12 mouse cellular contexts compared by ENCODE assay signal in genomic region chr7:15956143-15956542, GRCm38 (mm10). TPM values are rescaled to one million over a fixed set of nuclear protein-coding genes. Genes with fewer than 3 reads are reported as not detected.
DNase-seq lines count a peak whose midpoint lies in the region; ATAC-seq and TF ChIP-seq lines count a peak whose summit lies in the region.
"Had no signal": no experiment of that assay in that cellular context is flagged by ENCODE, and none has a peak within 500 bp of the region (broad histone marks: within the 10 kb centered on the region; RNA-seq: fewer than 3 reads in every experiment).

No protein-coding gene starts in this region.

- H3K4me1 ChIP-seq in heart, embryonic 16.5 days (ENCODE audit: control insufficient read depth, insufficient read depth, low read length) = peaks cover 18% of the 10 kb centered on the region
- H3K4me1 ChIP-seq in embryonic fibroblast, embryonic 13.5 days (ENCODE audit: control insufficient read depth, insufficient read depth, low read length) = peaks cover 17% of the 10 kb centered on the region

- H3K9me3 ChIP-seq in heart, embryonic 16.5 days (replicated peaks; ENCODE audit: control insufficient read depth, low read length) = no peaks in the 10 kb centered on the region
- H3K9me3 ChIP-seq: forebrain, embryonic 12.5 days had no signal

- 57% methylated on average over 5 of the region's 5 CpGs for WGBS in heart, embryonic 16.5 days

- H3K36me3 ChIP-seq in heart, embryonic 16.5 days (ENCODE audit: control insufficient read depth, insufficient read depth) = peaks cover 50% of the 10 kb centered on the region
- H3K36me3 ChIP-seq: forebrain, embryonic 12.5 days had no signal

- no peak overlapping the region for H3K9ac ChIP-seq in heart, embryonic 16.5 days (ENCODE audit: low read length)
- H3K9ac ChIP-seq: forebrain, embryonic 12.5 days; neural tube, embryonic 13.5 days had no signal

- no peak overlapping the region for H3K4me2 ChIP-seq in heart, embryonic 16.5 days (ENCODE audit: low read depth, low read length)

- no peak for TF ChIP-seq CTCF in embryonic fibroblast, embryonic 13.5 days (IDR thresholded peaks at IDR 0.05; ENCODE audit: borderline replicate concordance, insufficient read depth, low read length)

- no peaks in the 10 kb centered on the region for H3K27me3 ChIP-seq in heart, embryonic 16.5 days (ENCODE audit: control insufficient read depth, insufficient read depth, low read length)
- H3K27me3 ChIP-seq: neural tube, embryonic 13.5 days had no signal

- ATAC-seq in heart, embryonic 16.5 days (replicated peaks; ENCODE audit: extremely low read depth, insufficient read depth, low FRiP score) = no peak

- TF ChIP-seq POLR2A in embryonic fibroblast, embryonic 13.5 days (IDR thresholded peaks at IDR 0.05; ENCODE audit: low read depth, low read length) = no peak

- no peak for DNase-seq in heart, postnatal 4 days
- peak; percentile 48 for DNase-seq in ZHBTc4 (ENCODE audit: low read depth, low spot score)
- DNase-seq in lung, postnatal 10 days = peak; percentile 77
- DNase-seq in MN1 (ENCODE audit: low spot score) = no peak
- no peak for DNase-seq in embryo, embryonic 10.5 days (ENCODE audit: low spot score)
- no peak for DNase-seq in cerebellum, adult 9-11 months
- DNase-seq: cerebellum, adult 9-10 months had no signal

- H3K4me3 ChIP-seq in heart, embryonic 16.5 days (ENCODE audit: low read length) = no peak overlapping the region
- no peak overlapping the region for H3K4me3 ChIP-seq in embryonic fibroblast, embryonic 13.5 days (ENCODE audit: insufficient read depth, low read length)
- H3K4me3 ChIP-seq: forebrain, embryonic 12.5 days; neural tube, embryonic 13.5 days had no signal

- peak overlapping the region; percentile 72 for H3K27ac ChIP-seq in heart, embryonic 16.5 days (ENCODE audit: low read length)
- H3K27ac ChIP-seq in embryonic fibroblast, embryonic 13.5 days (ENCODE audit: insufficient read depth, low read length) = peak overlapping the region; percentile 36
- H3K27ac ChIP-seq: forebrain, embryonic 12.5 days; neural tube, embryonic 13.5 days had no signal

RNA-seq across cellular contexts. Expression of gene Nop53, which starts 10.3 kb away (rescaled TPM):
- 128 and 154 TPM in 2 replicates for polyA plus RNA-seq in heart, embryonic 16.5 days (2015; fragmentation: Nextera tagmentation; extraction: Ambion mirVana)
- 100 to 1,000 TPM; 139 to 142 TPM for total RNA-seq in heart, postnatal 4 days (2021)
- 87.7 and 98.1 TPM in 2 replicates for polyA plus RNA-seq in embryonic fibroblast, embryonic 13.5 days (2011; ENCODE audit: insufficient read length, low read depth, missing spikeins)

RNA-seq across cellular contexts. Expression of gene Ehd2, which starts 11.2 kb away (rescaled TPM):
- polyA plus RNA-seq in heart, embryonic 16.5 days (2015; fragmentation: Nextera tagmentation; extraction: Ambion mirVana) = 61.8 and 66.7 TPM in 2 replicates
- total RNA-seq in heart, postnatal 4 days (2021) = 100 to 1,000 TPM; 193 to 197 TPM
- polyA plus RNA-seq in embryonic fibroblast, embryonic 13.5 days (2011; ENCODE audit: insufficient read length, low read depth, missing spikeins) = 136 and 191 TPM in 2 replicates
- total RNA-seq: granulocyte monocyte progenitor cell, adult 5-6 weeks had no signal

RNA-seq across cellular contexts. Expression of gene Selenow, which starts 33.9 kb away (rescaled TPM):
- 654 and 659 TPM in 2 replicates for polyA plus RNA-seq in heart, embryonic 16.5 days (2015; fragmentation: Nextera tagmentation; extraction: Ambion mirVana)
- total RNA-seq in heart, postnatal 4 days (2021) = 100 to 1,000 TPM; 194 to 214 TPM
- polyA plus RNA-seq in embryonic fibroblast, embryonic 13.5 days (2011; ENCODE audit: insufficient read length, low read depth, missing spikeins) = 382 and 390 TPM in 2 replicates

Comparison
In these comparisons a context has a peak if more than half of its experiments do, and no peak if none do; other contexts are left out.
1. DNase-seq: peak in ZHBTc4 (single experiment) and lung, postnatal 10 days (single experiment); none in heart, postnatal 4 days (single experiment), MN1 (single experiment), embryo, embryonic 10.5 days (single experiment) and cerebellum, adult 9-11 months (single experiment).